In genomic region chr1:165197875-165198274, GRCm38 (mm10) we compare ENCODE assay signal across 19 mouse cellular contexts. TPM values are rescaled to one million over a fixed set of nuclear protein-coding genes. Genes with fewer than 3 reads are reported as not detected.
"Had no signal": no experiment of that assay in that cellular context is flagged by ENCODE, and none has a peak within 500 bp of the region (broad histone marks: within the 10 kb centered on the region; RNA-seq: fewer than 3 reads in every experiment).

No protein-coding gene starts in this region.

- H3K36me3 ChIP-seq: limb, embryonic 15.5 days; liver, embryonic 13.5 days; lung, embryonic 15.5 days; midbrain, embryonic 15.5 days; neural tube, embryonic 12.5 days had no signal

- H3K9ac ChIP-seq: limb, embryonic 15.5 days; liver, embryonic 13.5 days; liver, postnatal 0 days; lung, embryonic 15.5 days; midbrain, embryonic 15.5 days; neural tube, embryonic 12.5 days had no signal

- ATAC-seq: liver, postnatal 0 days; midbrain, embryonic 15.5 days had no signal

- H3K4me3 ChIP-seq: limb, embryonic 15.5 days; liver, embryonic 13.5 days; lung, embryonic 15.5 days; megakaryocyte, embryonic 14.5 days; midbrain, embryonic 15.5 days; neural tube, embryonic 12.5 days had no signal

- H3K4me2 ChIP-seq: limb, embryonic 15.5 days; liver, embryonic 13.5 days; lung, embryonic 15.5 days; midbrain, embryonic 11.5 days; midbrain, embryonic 15.5 days; neural tube, embryonic 12.5 days had no signal

- H3K27me3 ChIP-seq: limb, embryonic 15.5 days; liver, embryonic 13.5 days; lung, embryonic 15.5 days; midbrain, embryonic 15.5 days had no signal

- DNase-seq: kidney, postnatal 25 days; layer of hippocampus, adult 9-11 months; layer of hippocampus, postnatal 36 days; liver, embryonic 13.5 days; liver, postnatal 0 days; lung, postnatal 14 days; spleen, adult 18-20 months had no signal

- H3K27ac ChIP-seq: limb, embryonic 15.5 days; liver, embryonic 13.5 days; lung, embryonic 15.5 days; macrophage; midbrain, embryonic 15.5 days; neural tube, embryonic 12.5 days had no signal

- H3K9me3 ChIP-seq: limb, embryonic 15.5 days; liver, embryonic 13.5 days; lung, embryonic 15.5 days; megakaryocyte, embryonic 14.5 days; midbrain, embryonic 15.5 days; neural tube, embryonic 12.5 days had no signal

RNA-seq across cellular contexts. Expression of gene Tbx19, which starts 37.3 kb away (rescaled TPM):
- total RNA-seq: layer of hippocampus, postnatal 36 days; left cerebral cortex, adult 8-10 months; left cerebral cortex, postnatal 25 days; monocyte, adult 5-6 weeks; neutrophil, adult 5-6 weeks had no signal
- polyA plus RNA-seq: limb, embryonic 15.5 days; macrophage; midbrain, embryonic 11.5 days; neural tube, embryonic 12.5 days; stomach, embryonic 14.5 days had no signal
